Mouse (Mus musculus): ENCODE results near the gene Gna12. TPM values are rescaled to one million over a fixed set of nuclear protein-coding genes. Genes with fewer than 3 reads are reported as not detected.

Gna12 gene
- polyA plus RNA-seq, 1 experiment from 2014 or later = 77.1 TPM

GRCm38 (mm10) chr5:140762540-140762939 is 67.7 kb downstream of the Gna12 start:
- Histone ChIP-seq H3K4me1 (ENCODE audit: insufficient read depth) (peaks cover 3% of the 10 kb centered on the region), H3K9me3 (ENCODE audit: low read depth, low read length) (no peaks in the 10 kb centered on the region), H3K27me3 (ENCODE audit: insufficient read depth, low read length) (no peaks in the 10 kb centered on the region), H3K4me2 (no peak overlapping the region), H3K27ac (ENCODE audit: low read depth) (no peak overlapping the region), H3K36me3 (ENCODE audit: insufficient read depth) (peaks cover 62% of the 10 kb centered on the region), H3K4me3 (ENCODE audit: low read depth, low read length) (no peak overlapping the region), H3K9ac (no peak overlapping the region)
- DNase-seq (no peak), ATAC-seq (ENCODE audit: insufficient read depth) (no peak)
- no peak for TF ChIP-seq CTCF (IDR thresholded peaks at IDR 0.05; ENCODE audit: low read depth)
- WGBS = 80% methylated on average over 4 of the region's 4 CpGs

GRCm38 (mm10) chr5:140758864-140759263 is 71.4 kb downstream of the Gna12 start:
- no peaks in the 10 kb centered on the region for H3K9me3 ChIP-seq (ENCODE audit: low read depth, low read length)
- TF ChIP-seq CTCF (IDR thresholded peaks at IDR 0.05; ENCODE audit: low read depth) = no peak
- no peak for ATAC-seq (ENCODE audit: insufficient read depth)
- DNase-seq = no peak
- no peak overlapping the region for H3K4me3 ChIP-seq (ENCODE audit: low read depth, low read length)
- WGBS = 90% methylated on average over 8 of the region's 8 CpGs
- H3K9ac ChIP-seq = no peak overlapping the region
- no peaks in the 10 kb centered on the region for H3K4me1 ChIP-seq (ENCODE audit: insufficient read depth)
- H3K4me2 ChIP-seq = no peak overlapping the region
- no peak overlapping the region for H3K27ac ChIP-seq (ENCODE audit: low read depth)
- no peaks in the 10 kb centered on the region for H3K27me3 ChIP-seq (ENCODE audit: insufficient read depth, low read length)
- H3K36me3 ChIP-seq (ENCODE audit: insufficient read depth) = peaks cover 63% of the 10 kb centered on the region

GRCm38 (mm10) chr5:140753223-140753622 is 77.0 kb downstream of the Gna12 start:
- Histone ChIP-seq H3K4me2 (no peak overlapping the region), H3K36me3 (ENCODE audit: insufficient read depth) (peaks cover 13% of the 10 kb centered on the region), H3K9ac (no peak overlapping the region), H3K27me3 (ENCODE audit: insufficient read depth, low read length) (no peaks in the 10 kb centered on the region), H3K4me3 (ENCODE audit: low read depth, low read length) (no peak overlapping the region), H3K27ac (ENCODE audit: low read depth) (no peak overlapping the region), H3K9me3 (ENCODE audit: low read depth, low read length) (no peaks in the 10 kb centered on the region), H3K4me1 (ENCODE audit: insufficient read depth) (no peaks in the 10 kb centered on the region)
- 66% methylated on average over 5 of the region's 5 CpGs for WGBS
- TF ChIP-seq CTCF (IDR thresholded peaks at IDR 0.05; ENCODE audit: low read depth) = no peak
- peak; percentile 33 for DNase-seq
- no peak for ATAC-seq (ENCODE audit: insufficient read depth)

GRCm38 (mm10) chr5:140752639-140753038 is 77.6 kb downstream of the Gna12 start:
- ATAC-seq (ENCODE audit: insufficient read depth) = no peak
- H3K9me3 ChIP-seq (ENCODE audit: low read depth, low read length) = no peaks in the 10 kb centered on the region

GRCm38 (mm10) chr5:140752041-140752440 is 78.2 kb downstream of the Gna12 start:
- H3K27ac ChIP-seq (ENCODE audit: low read depth) = no peak overlapping the region
- WGBS = 89% methylated on average over 15 of the region's 15 CpGs
- no peak overlapping the region for H3K4me3 ChIP-seq (ENCODE audit: low read depth, low read length)
- H3K4me1 ChIP-seq (ENCODE audit: insufficient read depth) = no peaks in the 10 kb centered on the region
- no peaks in the 10 kb centered on the region for H3K9me3 ChIP-seq (ENCODE audit: low read depth, low read length)
- no peak for TF ChIP-seq CTCF (IDR thresholded peaks at IDR 0.05; ENCODE audit: low read depth)
- no peak overlapping the region for H3K9ac ChIP-seq
- ATAC-seq (ENCODE audit: insufficient read depth) (no peak), DNase-seq (no peak)
- H3K27me3 ChIP-seq (ENCODE audit: insufficient read depth, low read length) = no peaks in the 10 kb centered on the region
- peaks cover 3% of the 10 kb centered on the region; the same call in 1 of the 2 replicates for H3K36me3 ChIP-seq (ENCODE audit: insufficient read depth)
- H3K4me2 ChIP-seq = no peak overlapping the region

More at GRCm38 (mm10) chr5:140752639-140753038, 77.6 kb downstream of the Gna12 start:
- Histone ChIP-seq H3K4me2 (no peak overlapping the region), H3K4me1 (ENCODE audit: insufficient read depth) (no peaks in the 10 kb centered on the region), H3K36me3 (ENCODE audit: insufficient read depth) (peaks cover 8% of the 10 kb centered on the region), H3K9ac (no peak overlapping the region), H3K4me3 (ENCODE audit: low read depth, low read length) (no peak overlapping the region), H3K27ac (ENCODE audit: low read depth) (no peak overlapping the region; the same call in 1 of the 2 replicates), H3K27me3 (ENCODE audit: insufficient read depth, low read length) (no peaks in the 10 kb centered on the region)
- 90% methylated on average over 3 of the region's 3 CpGs for WGBS
- peak; percentile 59 for TF ChIP-seq CTCF (IDR thresholded peaks at IDR 0.05; ENCODE audit: low read depth)
- DNase-seq = no peak

GRCm38 (mm10) chr5:140750925-140751324 is 79.3 kb downstream of the Gna12 start:
- TF ChIP-seq CTCF (IDR thresholded peaks at IDR 0.05; ENCODE audit: low read depth) = peak; percentile 67
- Histone ChIP-seq H3K27ac (ENCODE audit: low read depth) (no peak overlapping the region), H3K9me3 (ENCODE audit: low read depth, low read length) (no peaks in the 10 kb centered on the region), H3K4me3 (ENCODE audit: low read depth, low read length) (no peak overlapping the region), H3K36me3 (ENCODE audit: insufficient read depth) (no peaks in the 10 kb centered on the region), H3K4me2 (no peak overlapping the region), H3K27me3 (ENCODE audit: insufficient read depth, low read length) (no peaks in the 10 kb centered on the region), H3K4me1 (ENCODE audit: insufficient read depth) (no peaks in the 10 kb centered on the region), H3K9ac (no peak overlapping the region)
- DNase-seq = peak; percentile 55
- no peak for ATAC-seq (ENCODE audit: insufficient read depth)
- WGBS = 0% methylated on average over 1 of the region's 2 CpGs

- DNase-seq = peak; percentile 90
- Histone ChIP-seq H3K4me3 (ENCODE audit: low read depth, low read length) (peak overlapping the region; percentile 27), H3K27me3 (ENCODE audit: insufficient read depth, low read length) (no peaks in the 10 kb centered on the region), H3K9me3 (ENCODE audit: low read depth, low read length) (no peaks in the 10 kb centered on the region), H3K9ac (peak overlapping the region; percentile 50), H3K27ac (ENCODE audit: low read depth) (peak overlapping the region; percentile 30; the same call in 1 of the 2 replicates), H3K4me2 (peak overlapping the region; percentile 56), H3K4me1 (ENCODE audit: insufficient read depth) (no peaks in the 10 kb centered on the region), H3K36me3 (ENCODE audit: insufficient read depth) (no peaks in the 10 kb centered on the region)
- 13% methylated on average over 12 of the region's 12 CpGs for WGBS
- TF ChIP-seq CTCF (IDR thresholded peaks at IDR 0.05; ENCODE audit: low read depth) = peak; percentile 89
- ATAC-seq (ENCODE audit: insufficient read depth) = peak; percentile 84
Observed at GRCm38 (mm10) chr5:140749062-140749875, 81.0 kb downstream of the Gna12 start.
